Mouse (Mus musculus) small intestine, adult 2 months (tissue): ENCODE results near the gene Gpc2.

Experiments used
- CTCF ChIP-seq: fragments of 200-500 bp; IDR thresholded peaks from 2 replicates; pipeline ENCODE4 v1.5.1; 2012; ENCODE audit warnings: low read depth, mild to moderate bottlenecking, control low read depth, inconsistent platforms, low read length, moderate library complexity, mixed read lengths; ENCODE audit not compliant: insufficient replicate concordance, insufficient read length; ENCODE audit errors: extremely low read depth
- POLR2A ChIP-seq: fragments of 200-500 bp; IDR thresholded peaks from 2 replicates; pipeline ENCODE4 v1.6.1; 2012; ENCODE audit warnings: low read depth, mild to moderate bottlenecking, control low read depth, inconsistent platforms, low read length, moderate library complexity

DNA sequence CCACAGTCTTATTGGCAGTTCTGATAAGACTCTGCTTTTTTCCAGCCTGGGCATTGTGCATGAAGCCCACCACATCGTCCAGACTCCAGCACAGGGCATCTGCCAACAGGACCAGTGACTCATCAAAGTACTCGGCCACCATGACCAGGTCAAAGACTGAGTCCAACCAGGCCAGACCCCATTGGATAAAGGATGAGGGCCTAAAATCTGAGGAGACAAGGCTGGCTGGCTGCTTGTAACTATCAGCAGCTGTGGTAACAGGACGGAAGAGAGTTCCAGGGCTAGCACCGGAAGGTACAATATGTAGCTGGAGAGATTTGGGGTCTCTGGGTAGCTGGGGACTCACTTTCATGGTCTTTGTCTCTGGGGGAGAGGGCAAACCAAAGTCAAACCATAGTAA lies 14.1 kb downstream of the Gpc2 start:
- TF ChIP-seq CTCF (no peak), POLR2A (no peak)
